Mouse (Mus musculus) myocyte (in vitro differentiated cells): Measurements from ENCODE around the gene Cog1. TPM values are rescaled to one million over a fixed set of nuclear protein-coding genes. Genes with fewer than 3 reads are reported as not detected.

ENCODE experiments used
- H3K27me3 ChIP-seq: one replicate; pipeline ENCODE4 v1.6.1; 2011; ENCODE audit not compliant: control insufficient read depth, insufficient read depth, insufficient read length
- H3K36me3 ChIP-seq: one replicate; pipeline ENCODE4 v1.6.1; 2011; ENCODE audit not compliant: control insufficient read depth, insufficient read depth
- H3K4me2 ChIP-seq: one replicate; pipeline ENCODE4 v1.6.1; 2011; ENCODE audit warnings: low read depth, control low read depth
- H3K4me3 ChIP-seq: one replicate; pipeline ENCODE4 v1.5.1; 2011; ENCODE audit warnings: mild to moderate bottlenecking, control low read depth, moderate library complexity
- H3K79me2 ChIP-seq: one replicate; pipeline ENCODE4 v1.6.1; 2011; ENCODE audit not compliant: control insufficient read depth, insufficient read depth
- H3ac ChIP-seq: one replicate; pipeline ENCODE4 v1.6.1; 2011; ENCODE audit not compliant: control insufficient read depth, insufficient read length
- CEBPB ChIP-seq: IDR thresholded peaks from 2 replicates; pipeline ENCODE4 v1.6.1; 2011; ENCODE audit warnings: mild to moderate bottlenecking, moderate library complexity; ENCODE audit not compliant: poor library complexity, insufficient read depth, severe bottlenecking
- E2F4 ChIP-seq: IDR thresholded peaks from one replicate; pipeline ENCODE4 v1.6.1; 2011; ENCODE audit warnings: mild to moderate bottlenecking, control low read depth, moderate library complexity; ENCODE audit not compliant: insufficient read depth
- MAX ChIP-seq: IDR thresholded peaks from one replicate; pipeline ENCODE4 v1.6.1; 2011; ENCODE audit warnings: low read depth, mild to moderate bottlenecking, control low read depth
- MYOD1 ChIP-seq, 3 experiments: IDR thresholded peaks; one replicate each; pipeline ENCODE4 v1.6.1; 2011; ENCODE audit warnings: control low read depth in 2 of 3, low read depth in 2 of 3, mild to moderate bottlenecking in 2 of 3, moderate library complexity in 1 of 3; ENCODE audit not compliant: insufficient read length in 2 of 3, control insufficient read depth in 1 of 3
- MYOG ChIP-seq, 3 experiments: IDR thresholded peaks; one replicate each; pipeline ENCODE4 v1.6.1; 2011; ENCODE audit warnings: control low read depth in 2 of 3, low read depth in 2 of 3, mild to moderate bottlenecking in 2 of 3; ENCODE audit not compliant: insufficient read length in 2 of 3, control insufficient read depth in 1 of 3, insufficient read depth in 1 of 3
- POLR2A ChIP-seq: IDR thresholded peaks from one replicate; pipeline ENCODE4 v1.6.1; 2011; ENCODE audit warnings: low read depth, mild to moderate bottlenecking, control low read depth, moderate library complexity; ENCODE audit not compliant: insufficient read length
- POLR2AphosphoS2 ChIP-seq: IDR thresholded peaks from one replicate; pipeline ENCODE4 v1.6.1; 2011; ENCODE audit warnings: low read depth, control low read depth; ENCODE audit not compliant: insufficient read length
- REST ChIP-seq: IDR thresholded peaks from one replicate; pipeline ENCODE4 v1.6.1; 2011; ENCODE audit warnings: mild to moderate bottlenecking, control low read depth, moderate library complexity; ENCODE audit not compliant: insufficient read depth, insufficient read length
- SRF ChIP-seq: IDR thresholded peaks from one replicate; pipeline ENCODE4 v1.6.1; 2011; ENCODE audit warnings: low read depth; ENCODE audit not compliant: control insufficient read depth, insufficient read length
- TCF12 ChIP-seq: IDR thresholded peaks from one replicate; pipeline ENCODE4 v1.6.1; 2011; ENCODE audit warnings: mild to moderate bottlenecking, control low read depth; ENCODE audit not compliant: poor library complexity, insufficient read depth, severe bottlenecking
- TCF3 ChIP-seq: IDR thresholded peaks from one replicate; pipeline ENCODE4 v1.6.1; 2011; ENCODE audit warnings: low read depth, control low read depth; ENCODE audit not compliant: insufficient read length
- USF1 ChIP-seq: IDR thresholded peaks from one replicate; pipeline ENCODE4 v1.6.1; 2011; ENCODE audit warnings: low read depth, mild to moderate bottlenecking, control low read depth, moderate library complexity
- polyA plus RNA-seq: library from polyadenylated mRNA; unstranded; fragments of >200 nt; fragmentation: generic; extraction: Trizol; gene quantifications from one replicate; pipeline ENCODE4 v1.2.1, GENCODE M21; 2012; ENCODE audit warnings: missing spikeins

Gene Cog1
- polyA plus RNA-seq: 25.6 TPM

GRCm38 (mm10) chr11:113648690-113649352 is at the start of gene Cog1:
TSS of gene Cog1 (plus strand) at chr11:113649169.
- peak within 1 kb of the TSS; percentile 86 for H3K4me2 ChIP-seq
- peak within 1 kb of the TSS; percentile 76 for H3ac ChIP-seq
- peaks cover 6% of the 10 kb centered on the region for H3K79me2 ChIP-seq
- peaks cover 4% of the 10 kb centered on the region for H3K36me3 ChIP-seq
- peak within 1 kb of the TSS; percentile 71 for H3K4me3 ChIP-seq
- TF ChIP-seq USF1 (no peak), CEBPB (no peak), MAX (no peak), POLR2AphosphoS2 (no peak)
- H3K27me3 ChIP-seq: no peaks in the 10 kb centered on the region

- Histone ChIP-seq H3K4me3 (no peak overlapping the region), H3ac (no peak overlapping the region), H3K4me2 (no peak overlapping the region), H3K36me3 (no peaks in the 10 kb centered on the region), H3K27me3 (no peaks in the 10 kb centered on the region), H3K79me2 (no peaks in the 10 kb centered on the region)
- TF ChIP-seq MYOD1 (IDR thresholded peaks at IDR 0.05; ENCODE audit: control insufficient read depth in 1 of 3, insufficient read length in 2 of 3, low read depth in 2 of 3): peak in 1 of 3 experiments; percentile 58
- no peak for TF ChIP-seq MAX
Observed at GRCm38 (mm10) chr11:113600526-113601245, 48.3 kb upstream of the Cog1 start.

GRCm38 (mm10) chr11:113601616-113602343 is 47.2 kb upstream of the Cog1 start:
- TF ChIP-seq USF1: no peak
- no peaks in the 10 kb centered on the region for H3K36me3 ChIP-seq
- no peaks in the 10 kb centered on the region for H3K79me2 ChIP-seq
- no peak overlapping the region for H3K4me2 ChIP-seq
- no peak overlapping the region for H3K4me3 ChIP-seq
- no peak overlapping the region for H3ac ChIP-seq
- no peaks in the 10 kb centered on the region for H3K27me3 ChIP-seq

GRCm38 (mm10) chr11:113607556-113607955 is 41.4 kb upstream of the Cog1 start:
- no peak overlapping the region for H3K4me2 ChIP-seq
- TF ChIP-seq POLR2AphosphoS2: no peak
- no peak for TF ChIP-seq MYOD1 (IDR thresholded peaks at IDR 0.05; ENCODE audit: control insufficient read depth in 1 of 3, insufficient read length in 2 of 3, low read depth in 2 of 3)
- TF ChIP-seq TCF3: no peak
- no peak for TF ChIP-seq REST
- TF ChIP-seq CEBPB: no peak
- no peak for TF ChIP-seq E2F4
- no peak for TF ChIP-seq USF1
- TF ChIP-seq TCF12: no peak
- no peak for TF ChIP-seq MYOG (IDR thresholded peaks at IDR 0.05; ENCODE audit: control insufficient read depth in 1 of 3, insufficient read depth in 1 of 3, insufficient read length in 2 of 3, low read depth in 2 of 3)
- no peak for TF ChIP-seq POLR2A
- no peak for TF ChIP-seq MAX
- no peak for TF ChIP-seq SRF
- H3K27me3 ChIP-seq: no peaks in the 10 kb centered on the region
- no peaks in the 10 kb centered on the region for H3K79me2 ChIP-seq
- H3K4me3 ChIP-seq: no peak overlapping the region
- no peak overlapping the region for H3ac ChIP-seq
- H3K36me3 ChIP-seq: no peaks in the 10 kb centered on the region

- TF ChIP-seq POLR2AphosphoS2 (no peak), MYOG (IDR thresholded peaks at IDR 0.05; ENCODE audit: control insufficient read depth in 1 of 3, insufficient read depth in 1 of 3, insufficient read length in 2 of 3, low read depth in 2 of 3) (no peak), TCF12 (no peak), E2F4 (no peak), SRF (no peak), CEBPB (no peak), MAX (no peak)
- no peaks in the 10 kb centered on the region for H3K79me2 ChIP-seq
- H3ac ChIP-seq: no peak overlapping the region
- no peaks in the 10 kb centered on the region for H3K36me3 ChIP-seq
- no peaks in the 10 kb centered on the region for H3K27me3 ChIP-seq
- no peak overlapping the region for H3K4me3 ChIP-seq
- peak overlapping the region; percentile 40 for H3K4me2 ChIP-seq
Observed at GRCm38 (mm10) chr11:113609581-113609980, 39.4 kb upstream of the Cog1 start.
